Mouse (Mus musculus) adrenal gland, adult 2 months (tissue): ENCODE measurements around the gene 1110017D15Rik. TPM values are rescaled to one million over a fixed set of nuclear protein-coding genes. Genes with fewer than 3 reads are reported as not detected.
A peak's percentile ranks its signal among the peaks of the same experiment; 100 is the strongest.

Source experiments
- DNase-seq: peaks from one replicate; pipeline ENCODE4 v3.0.0; 2021
- polyA plus RNA-seq: library from polyadenylated mRNA; depleted of rRNA; stranded (reverse); fragments of >200 nt; gene quantifications from 2 replicates; pipeline ENCODE4 v1.2.3, GENCODE M21; 2012
- total RNA-seq, 2 experiments: library from RNA; stranded (reverse); gene quantifications; 2 replicates each; pipeline ENCODE4 v1.2.3; 2021

1110017D15Rik gene
- total and polyA plus RNA-seq, 3 experiments, result 0.40 to 0.55 TPM; not detected in 1

DNA sequence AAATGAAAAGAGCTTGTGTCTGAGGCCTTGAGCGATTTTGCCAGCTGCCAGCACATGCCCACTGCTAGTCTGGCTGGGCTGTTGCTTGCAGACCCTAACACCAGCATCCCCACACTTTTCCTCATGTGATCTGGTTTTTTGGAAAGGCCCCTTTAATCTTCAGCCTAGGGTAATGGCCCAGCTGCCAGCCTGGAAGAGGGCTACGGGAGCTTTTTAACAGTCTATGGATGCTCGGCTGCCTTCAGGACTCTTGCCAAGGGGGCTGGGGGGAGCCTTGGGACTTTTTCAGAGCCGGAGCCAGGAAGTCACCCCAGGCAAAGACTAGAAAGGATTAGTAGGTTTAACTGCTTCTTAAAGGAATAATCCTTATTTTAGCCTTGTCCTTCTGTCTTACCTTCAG lies 3.8 kb downstream of the 1110017D15Rik start:
- no peak for DNase-seq

DNA sequence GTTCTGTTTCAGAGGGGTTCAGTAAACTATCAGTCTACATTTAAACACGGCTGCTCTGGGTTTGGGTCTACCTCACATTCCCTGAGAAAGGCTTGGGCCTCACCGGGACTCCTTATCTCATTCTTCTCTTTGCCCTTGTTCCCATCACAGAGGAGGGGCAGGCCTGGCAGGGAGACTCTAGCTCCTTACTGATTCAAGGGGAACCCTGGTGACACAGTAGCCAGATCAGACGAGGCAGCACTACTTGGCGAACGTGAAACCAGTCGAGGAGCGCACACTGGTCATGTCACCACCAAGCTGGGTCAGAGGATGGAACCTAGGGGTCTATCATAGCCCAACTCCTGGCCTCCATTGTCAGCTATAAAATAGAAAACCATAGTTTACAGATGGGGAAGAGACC lies 9.1 kb downstream of the 1110017D15Rik start:
- DNase-seq, result no peak

DNA sequence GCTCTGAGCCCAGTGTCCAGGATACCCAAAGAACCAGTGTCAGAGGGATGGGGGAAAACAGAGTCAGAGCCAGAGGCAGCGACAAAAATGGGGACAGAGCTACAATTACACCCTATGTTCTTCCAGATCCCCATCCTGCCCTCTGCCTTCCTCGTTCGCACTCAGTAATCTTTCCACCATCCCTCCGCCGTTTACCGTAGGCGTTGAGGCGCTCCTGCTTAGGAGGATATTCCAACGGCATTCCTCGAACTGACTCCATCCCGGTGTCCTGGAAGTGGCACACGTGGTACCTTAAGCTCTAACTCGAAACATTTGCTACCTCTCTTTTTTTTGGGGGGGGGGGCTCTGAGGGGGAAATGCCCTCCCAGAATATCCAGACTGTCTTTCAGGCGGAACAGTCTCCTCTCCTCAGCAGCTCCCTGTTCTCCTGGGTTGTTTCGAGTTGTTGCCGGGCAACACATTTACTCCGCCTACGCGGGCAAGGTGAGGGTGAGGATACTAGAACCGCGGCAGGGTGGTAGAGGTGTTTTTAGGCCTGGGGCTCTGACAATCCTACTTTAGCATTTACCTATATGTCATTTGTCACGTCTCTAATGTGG lies 9.7 kb downstream of the 1110017D15Rik start:
- no peak for DNase-seq

DNA sequence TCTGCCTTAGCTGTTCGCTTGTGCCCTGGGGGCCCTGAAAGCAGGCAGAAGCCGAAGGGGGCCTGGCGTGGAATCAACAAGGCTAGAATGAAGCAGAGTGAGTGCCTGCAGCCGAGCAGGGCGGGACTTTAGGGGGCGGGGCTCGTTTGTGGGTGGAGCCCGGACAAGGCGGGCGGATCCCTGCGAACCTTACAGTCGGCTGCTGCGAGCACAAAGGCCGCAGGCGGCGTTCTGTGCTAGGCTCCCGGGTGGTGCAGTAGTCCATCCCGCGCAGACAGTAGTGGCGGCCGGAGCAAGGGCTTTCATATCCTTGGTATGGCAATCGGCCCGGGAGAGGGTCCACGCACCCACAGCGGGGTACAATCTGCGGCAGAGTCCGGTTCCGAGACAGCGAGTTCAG lies 10.2 kb downstream of the 1110017D15Rik start:
- peak; percentile 94 for DNase-seq

DNA sequence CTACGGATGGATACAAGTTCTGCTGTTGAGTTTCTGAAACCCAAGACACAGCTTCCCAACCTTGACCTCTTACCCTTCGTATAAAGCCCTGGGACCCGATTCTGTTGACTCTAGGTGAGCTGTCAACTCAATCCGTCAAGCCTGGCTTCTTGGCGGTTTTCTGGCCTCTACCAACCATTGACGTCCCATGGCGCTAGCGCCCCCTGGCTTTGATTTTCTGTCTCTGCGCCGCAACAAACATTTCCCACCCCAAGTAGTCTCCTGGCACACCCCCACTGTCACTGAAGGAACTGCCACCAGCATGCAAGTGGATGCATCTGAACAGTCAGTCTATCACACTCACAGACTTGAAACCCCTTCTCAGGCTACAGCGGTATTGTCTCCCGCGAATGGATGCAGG lies 11.0 kb downstream of the 1110017D15Rik start:
- DNase-seq, result peak; percentile 76

DNA sequence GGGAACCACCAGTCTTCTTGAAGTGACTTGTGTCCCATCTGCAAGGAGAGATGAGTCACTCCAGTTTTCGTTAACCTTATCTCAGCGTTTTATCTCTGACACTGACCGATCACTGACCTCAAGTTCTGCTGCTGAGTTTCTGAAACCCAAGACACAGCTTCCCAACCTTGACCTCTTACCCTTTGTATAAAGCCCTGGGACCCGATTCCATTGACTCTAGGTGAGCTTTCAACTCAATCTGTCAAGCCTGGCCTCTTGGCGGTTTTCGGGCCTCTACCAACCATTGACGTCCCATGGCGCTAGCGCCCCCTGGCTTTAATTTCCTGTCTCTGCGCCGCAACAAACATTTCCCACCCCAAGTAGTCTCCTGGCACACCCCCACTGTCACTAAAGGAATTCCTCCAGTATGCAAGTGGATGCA lies 12.0 kb downstream of the 1110017D15Rik start:
- peak; percentile 54 for DNase-seq

DNA sequence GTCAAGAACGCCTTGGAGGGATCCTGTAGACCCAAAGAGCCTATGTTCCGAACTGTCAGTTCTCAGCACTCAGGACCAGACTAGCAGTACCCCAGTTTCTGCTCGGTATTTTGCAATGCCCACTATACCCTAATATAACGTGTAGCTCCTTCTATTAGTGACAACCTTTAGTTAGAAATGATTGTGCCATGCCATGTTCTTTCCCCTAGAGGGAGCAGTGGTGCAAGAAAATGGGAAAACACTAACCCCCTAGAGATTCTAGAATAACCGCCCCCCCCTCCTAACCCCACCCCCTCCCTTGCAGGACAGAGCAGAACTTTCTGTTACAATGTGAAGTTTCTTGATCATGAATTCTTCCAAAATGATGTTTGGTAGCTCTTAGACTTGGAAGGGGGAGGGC lies 12.8 kb downstream of the 1110017D15Rik start:
- DNase-seq, result no peak

DNA sequence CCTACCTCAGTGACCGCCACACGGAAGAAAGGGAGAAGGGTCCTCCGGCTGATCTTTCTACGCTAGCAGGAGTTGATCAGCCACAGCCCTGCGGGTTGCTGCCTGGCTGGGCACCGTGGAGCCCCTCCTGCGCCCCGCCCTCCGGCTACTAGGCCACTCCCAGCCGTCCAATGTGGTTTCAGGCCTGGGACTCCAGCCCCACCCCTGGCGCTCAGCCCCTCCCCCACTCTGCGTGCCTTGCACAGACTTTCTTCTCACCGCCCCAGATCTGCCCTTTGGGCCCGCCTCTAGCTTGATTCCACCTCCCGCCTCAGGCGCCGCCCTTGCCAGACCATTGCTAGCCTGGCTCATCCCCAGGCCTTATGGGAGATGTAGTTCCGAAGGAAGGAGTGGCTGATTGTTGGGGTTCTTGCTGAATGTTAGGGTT lies 14.1 kb downstream of the 1110017D15Rik start, which contains the start of gene AI464131:
Gene AI464131 (minus strand): TSS at position 91 of the 427 bp plus-strand sequence.
- peak; percentile 100 for DNase-seq

DNA sequence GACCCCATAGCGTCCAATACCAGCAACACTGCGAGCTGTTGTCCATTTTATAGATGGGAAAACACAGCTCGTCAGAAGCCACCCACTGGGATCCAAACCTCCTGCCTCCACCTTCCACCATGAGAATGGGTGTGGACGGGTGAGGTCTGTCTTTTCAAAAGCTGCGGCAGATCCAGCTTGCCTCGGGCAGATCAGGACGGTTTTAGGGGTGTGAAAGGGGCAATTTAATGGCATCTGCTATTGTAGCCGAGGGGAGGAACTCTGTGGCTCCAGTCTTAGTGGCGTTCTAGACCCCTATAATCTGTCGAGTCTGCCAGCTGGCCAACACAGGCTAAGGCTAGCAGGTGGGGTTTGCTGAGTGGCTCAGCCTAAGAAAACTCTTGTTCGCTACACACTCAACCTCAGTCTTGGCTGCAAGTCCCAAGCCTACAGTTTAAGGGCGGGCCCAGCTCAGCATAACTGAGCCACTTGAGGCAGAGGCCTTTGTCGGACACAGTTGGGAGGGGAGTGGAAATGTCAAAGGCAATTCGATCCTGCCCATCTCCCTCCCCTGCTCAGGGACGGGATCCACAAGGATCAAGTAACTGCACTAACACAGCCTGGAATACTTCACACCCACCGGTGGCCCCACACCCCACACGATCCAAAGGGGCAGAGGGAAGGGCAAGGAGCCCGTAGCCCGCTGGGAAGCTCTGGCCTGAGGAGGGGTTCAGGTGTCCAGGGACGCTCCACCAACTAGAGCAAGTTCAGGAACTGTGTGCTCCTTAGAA lies 14.8 kb downstream of the 1110017D15Rik start:
- DNase-seq, result no peak

DNA sequence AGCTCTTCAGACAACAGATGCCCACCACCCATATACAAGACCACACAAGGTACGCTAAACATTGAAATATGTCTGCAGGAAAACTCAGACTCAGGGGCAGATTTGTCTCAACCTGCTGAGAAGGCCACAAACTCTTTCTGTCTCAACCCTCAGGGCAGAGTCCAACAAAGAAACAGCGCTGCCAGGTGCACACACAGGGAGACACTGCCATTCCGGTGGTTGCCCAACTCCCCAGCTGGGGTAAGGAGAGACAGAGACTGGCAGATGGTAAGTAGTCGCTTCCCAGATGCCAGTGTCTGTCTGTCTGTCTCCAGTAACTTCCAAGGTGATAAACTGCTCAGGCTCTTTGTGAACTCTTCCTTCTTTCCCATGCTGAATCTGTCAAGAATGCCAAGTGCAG lies 16.3 kb downstream of the 1110017D15Rik start:
- DNase-seq, result no peak

DNA sequence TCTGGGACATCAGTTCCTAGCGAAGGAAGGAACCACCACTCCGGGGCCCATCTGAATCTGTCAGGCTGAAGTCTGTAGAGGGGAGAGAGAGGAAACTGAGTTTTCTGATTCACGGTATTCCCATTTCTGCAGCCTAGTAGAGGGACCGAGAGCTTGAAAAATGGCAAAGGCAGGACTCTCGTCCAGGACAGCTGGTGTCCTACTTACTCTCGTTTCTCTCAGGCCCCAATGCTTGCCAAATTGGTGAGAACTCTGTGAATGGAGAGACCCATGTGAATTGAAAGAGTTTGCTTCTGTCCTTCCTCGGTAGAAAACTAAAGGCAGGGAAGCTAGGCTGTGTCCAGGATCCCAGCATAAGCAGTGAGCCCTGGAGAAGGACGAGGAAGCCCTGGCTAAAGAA lies 17.5 kb downstream of the 1110017D15Rik start:
- no peak for DNase-seq

DNA sequence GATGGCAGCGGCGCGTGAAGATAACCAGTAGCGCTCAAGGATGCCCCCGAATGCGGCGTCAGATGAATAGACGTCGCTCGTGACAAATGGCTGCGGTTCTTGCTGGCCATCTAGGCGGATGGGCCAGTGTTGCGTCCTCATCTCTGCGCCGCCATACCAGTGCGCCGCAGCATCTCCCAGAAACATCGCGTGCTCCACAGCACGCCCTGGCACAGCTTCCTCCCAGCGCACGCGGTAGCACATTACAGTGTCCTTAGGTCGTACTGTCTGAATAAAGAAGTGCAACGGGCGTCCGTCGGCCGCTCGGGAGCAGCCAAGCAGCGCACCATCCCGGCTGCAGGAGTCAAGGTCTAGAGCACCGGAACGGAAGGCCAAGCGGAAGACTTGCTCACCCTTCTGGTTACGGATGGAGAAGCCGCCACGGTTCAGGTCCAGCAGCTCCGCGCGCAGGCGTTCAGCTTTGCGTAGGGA lies 18.2 kb downstream of the 1110017D15Rik start:
- no peak for DNase-seq

DNA sequence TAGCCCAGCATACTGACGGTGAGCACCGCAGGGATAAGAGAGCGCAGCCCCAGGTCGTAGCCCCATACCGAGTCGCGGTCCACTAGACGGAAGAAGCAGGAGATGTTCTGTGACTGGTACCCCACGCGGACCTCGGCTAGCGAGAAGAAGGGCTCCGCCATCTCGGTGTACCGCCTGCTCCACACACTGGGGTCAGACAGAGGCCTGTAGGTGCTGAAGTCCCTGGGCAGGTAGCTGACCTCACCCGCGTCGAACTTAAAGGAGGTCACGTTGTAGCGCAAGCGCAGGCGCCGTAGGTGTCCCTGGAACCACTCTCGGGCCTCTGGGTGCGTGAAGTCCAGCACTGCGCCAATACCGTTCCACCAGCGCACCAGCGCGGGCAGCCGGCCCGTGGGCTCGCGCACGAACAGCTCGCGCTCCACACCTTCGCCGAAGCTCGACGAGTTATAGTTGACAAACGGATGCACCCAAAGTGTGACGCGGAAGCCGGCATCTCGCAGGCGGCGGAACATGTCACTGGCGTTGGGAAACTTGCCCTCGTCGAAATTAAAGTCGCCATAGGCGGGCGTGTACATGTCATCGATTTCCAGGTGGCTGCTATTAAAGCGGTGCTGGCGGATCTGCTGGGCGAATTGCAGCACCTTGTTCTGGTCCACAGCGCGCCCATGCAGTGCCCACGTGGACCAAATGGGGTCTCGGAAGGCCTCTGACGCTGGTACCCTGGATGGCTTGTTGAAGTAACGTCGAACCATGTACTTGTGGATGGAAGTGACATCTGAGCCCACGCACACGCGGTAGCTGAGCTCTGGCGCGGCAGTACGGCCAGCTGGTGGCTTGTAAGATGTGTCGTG lies 18.9 kb downstream of the 1110017D15Rik start:
- DNase-seq, result no peak

DNA sequence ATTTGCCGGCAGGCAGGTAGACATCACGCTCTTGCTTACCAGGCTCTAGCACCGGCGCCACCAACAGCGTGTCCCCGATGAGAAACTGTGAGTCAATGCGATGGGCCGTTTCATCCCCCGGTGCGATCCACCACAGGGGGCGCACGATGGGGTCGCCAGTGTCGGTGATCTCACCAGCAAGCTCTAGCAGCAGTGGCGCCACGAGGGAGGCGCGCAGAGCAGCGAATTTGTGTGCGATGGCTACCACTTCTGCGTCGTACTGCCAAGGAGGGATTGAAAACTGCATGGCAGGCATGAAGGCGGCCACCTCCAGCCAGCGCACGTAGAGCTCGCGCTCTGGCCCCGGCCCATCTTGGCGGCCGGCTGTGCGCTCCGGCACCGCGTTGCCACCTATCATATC lies 19.6 kb downstream of the 1110017D15Rik start:
- no peak for DNase-seq

DNA sequence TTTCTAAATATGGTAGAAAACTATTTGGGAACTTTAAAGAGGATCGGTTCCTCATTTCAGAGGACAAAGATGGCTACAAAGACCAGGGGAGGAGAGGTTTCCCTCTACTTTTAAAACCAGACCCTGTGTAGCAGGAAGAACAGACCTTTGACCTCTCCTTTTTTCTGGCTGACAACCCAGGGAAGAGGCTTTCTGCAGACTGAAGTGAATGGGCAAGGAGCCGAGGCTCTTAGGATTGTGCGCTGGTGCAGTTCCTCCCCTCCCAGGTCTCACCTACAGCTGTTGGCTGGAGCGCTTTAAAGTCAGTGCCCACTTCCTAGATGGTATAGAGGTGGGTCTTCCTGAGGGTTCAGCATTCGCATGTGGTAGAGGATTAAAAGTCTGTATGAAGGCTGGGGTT lies 20.1 kb downstream of the 1110017D15Rik start:
- DNase-seq, result no peak

DNA sequence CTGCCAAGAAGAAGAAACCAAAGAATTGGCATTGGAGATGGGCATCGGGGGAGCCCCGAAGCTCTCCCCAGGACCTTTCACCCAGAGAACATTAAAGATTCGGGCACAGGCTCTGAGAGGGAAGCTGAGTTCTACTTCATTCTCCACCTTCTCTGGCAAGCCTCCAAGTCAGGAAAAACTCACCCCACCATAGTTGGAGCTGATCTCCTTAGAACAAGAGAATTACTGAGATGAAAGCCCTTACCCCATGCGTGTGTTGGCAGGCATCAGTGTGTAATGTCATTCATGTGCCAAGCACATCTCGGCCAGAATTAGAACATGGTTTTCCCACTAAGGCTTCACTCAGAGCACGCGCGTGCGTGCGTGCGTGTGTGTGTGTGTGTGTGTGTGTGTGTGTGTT lies 21.3 kb downstream of the 1110017D15Rik start:
- no peak for DNase-seq

DNA sequence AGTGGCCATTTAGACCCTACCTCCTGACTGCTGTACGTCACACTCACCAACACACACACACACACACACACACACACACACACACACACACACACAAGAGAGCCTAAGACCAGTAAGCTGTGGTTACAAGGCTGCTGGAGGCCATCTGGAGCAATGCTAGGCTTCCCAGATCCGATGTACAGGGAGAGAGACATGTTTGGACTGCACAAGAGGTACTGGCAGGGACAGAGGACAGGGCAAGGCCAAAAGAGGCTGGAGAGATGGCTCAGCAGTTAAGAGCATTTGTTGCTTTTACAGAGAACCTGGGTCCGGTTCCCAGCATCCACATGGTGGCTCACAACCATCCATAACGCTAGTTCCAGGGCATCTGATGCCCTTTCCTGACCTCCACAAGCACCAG lies 22.1 kb downstream of the 1110017D15Rik start:
- DNase-seq, result no peak

DNA sequence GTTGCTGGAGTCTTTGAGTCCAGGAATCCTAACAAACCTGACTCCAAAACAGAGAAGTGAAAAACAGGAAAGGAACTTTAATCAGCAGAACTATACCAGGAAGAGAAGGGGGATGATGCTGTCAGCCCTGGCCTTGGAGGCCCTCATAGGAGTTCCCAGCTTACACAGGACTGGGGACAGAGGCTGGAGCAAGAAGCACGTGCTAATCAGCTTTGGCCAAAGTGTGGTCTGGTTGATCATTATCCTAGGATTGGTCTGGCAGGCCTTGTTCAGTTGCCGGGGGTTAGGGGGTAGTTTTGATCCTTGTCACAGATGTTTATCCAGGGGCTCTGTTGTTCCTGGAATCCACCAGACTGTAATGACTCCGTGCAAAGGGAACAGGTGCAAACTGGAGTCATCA lies 22.8 kb downstream of the 1110017D15Rik start:
- DNase-seq, result no peak

DNA sequence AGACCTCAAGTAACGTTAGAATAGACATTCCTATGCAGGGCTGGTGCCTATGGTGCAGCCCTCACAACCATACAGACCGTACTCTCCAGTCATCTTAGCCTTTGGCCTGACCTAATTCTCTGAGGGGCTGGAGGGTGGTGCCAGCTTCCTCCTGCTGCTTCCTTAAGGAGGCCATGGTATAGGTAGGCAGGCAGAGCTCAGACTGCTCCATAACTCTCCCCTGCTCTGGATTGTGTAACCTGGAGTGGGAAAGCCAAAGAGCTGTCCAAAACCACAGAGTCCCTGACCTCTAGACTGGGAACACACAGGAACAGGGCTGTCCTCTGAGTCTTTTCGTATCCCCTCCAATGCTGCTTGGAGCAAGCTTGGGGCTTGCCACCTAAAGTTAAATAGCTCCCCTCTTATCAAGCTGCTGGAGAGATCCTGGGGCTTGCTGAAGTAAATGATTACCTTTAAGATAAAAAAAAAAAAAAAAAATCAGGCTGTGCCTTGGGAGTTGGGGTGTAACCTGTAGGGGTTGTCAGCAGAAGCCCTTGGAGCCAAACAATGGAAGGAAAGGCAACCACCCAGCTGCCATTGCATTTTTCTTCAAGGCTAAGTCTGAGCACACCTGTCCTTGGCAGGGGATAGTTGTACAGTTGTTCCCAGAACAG lies 23.5 kb downstream of the 1110017D15Rik start:
- peak; percentile 71 for DNase-seq

DNA sequence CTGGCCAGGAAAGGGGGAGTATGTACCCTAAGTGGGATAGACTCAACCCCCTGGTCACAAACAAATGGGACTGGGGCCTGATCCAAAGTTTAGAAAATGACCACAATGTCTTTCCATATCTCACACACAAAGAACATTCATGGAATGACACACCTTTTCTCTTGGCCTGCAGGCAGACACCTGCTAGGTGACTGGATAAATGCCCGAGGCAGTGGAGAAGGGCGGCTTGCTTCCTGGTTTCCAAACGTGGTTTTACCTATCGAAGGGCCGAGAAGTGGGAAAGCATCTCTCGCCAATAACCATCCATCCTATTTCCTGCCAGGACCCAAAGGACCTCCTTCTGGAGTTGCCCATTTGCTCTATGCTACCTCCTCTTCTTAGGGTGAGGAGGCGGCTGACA lies 24.2 kb downstream of the 1110017D15Rik start:
- DNase-seq, result no peak

DNA sequence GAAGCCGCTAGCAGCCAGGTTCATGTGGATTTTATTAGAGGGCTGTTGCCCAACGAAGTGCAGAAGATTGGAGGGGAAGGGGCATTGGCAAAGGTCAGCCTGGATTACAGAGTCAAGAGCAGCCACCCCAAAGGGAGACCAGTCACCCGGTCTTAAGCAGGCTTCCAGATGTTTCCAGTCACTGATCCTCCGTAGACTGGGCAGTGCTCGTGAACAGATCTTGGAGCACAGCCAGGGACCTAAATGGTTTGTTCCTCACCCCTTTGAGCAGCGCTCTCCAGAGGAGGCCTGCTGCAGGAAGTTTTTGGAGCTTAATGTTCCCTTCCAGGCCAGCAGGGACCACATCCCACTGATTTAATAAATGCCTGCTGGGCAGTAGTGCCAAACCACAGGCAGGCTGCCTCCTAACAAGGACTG lies 35.5 kb downstream of the 1110017D15Rik start:
- DNase-seq, result peak; percentile 52

DNA sequence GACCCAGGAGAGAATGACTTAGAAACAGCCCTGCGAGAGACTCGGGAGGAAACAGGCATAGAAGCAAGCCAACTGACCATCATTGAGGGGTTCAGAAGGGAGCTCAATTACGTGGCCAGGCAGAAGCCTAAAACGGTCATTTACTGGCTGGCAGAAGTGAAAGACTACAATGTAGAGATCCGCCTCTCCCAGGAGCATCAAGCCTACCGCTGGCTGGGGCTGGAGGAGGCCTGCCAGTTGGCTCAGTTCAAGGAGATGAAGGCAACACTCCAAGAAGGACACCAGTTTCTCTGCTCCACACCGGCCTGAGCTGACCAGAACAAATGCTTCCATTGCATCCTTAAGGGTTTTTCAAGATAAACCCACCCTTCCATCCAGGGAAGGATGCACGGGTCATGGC lies 36.9 kb downstream of the 1110017D15Rik start:
- peak; percentile 54 for DNase-seq
